Mouse (Mus musculus) left cerebral cortex, postnatal 10 days (tissue): ENCODE data around the gene Slc8b1. TPM values are rescaled to one million over a fixed set of nuclear protein-coding genes. Genes with fewer than 3 reads are reported as not detected.

Experiments used
- DNase-seq, 2 experiments: peaks; one replicate each; pipeline ENCODE4 v3.0.0; 2021 to 2022; ENCODE audit warnings: low spot score in 2 of 2, mixed read lengths in 1 of 2; ENCODE audit errors: extremely low spot score in 1 of 2
- intact Hi-C: fragments of 180-260 bp; cut with DNase I; formaldehyde crosslinking; loops from one replicate; pipeline ENCODE4 v1.15.1; 2025
- total RNA-seq, 2 experiments: library from RNA; stranded (reverse); gene quantifications; 2 replicates each; pipeline ENCODE4 v1.2.3; 2021

Slc8b1 gene
- total RNA-seq, 2 experiments from 2014 or later = 3.5 to 4.0 TPM

DNA sequence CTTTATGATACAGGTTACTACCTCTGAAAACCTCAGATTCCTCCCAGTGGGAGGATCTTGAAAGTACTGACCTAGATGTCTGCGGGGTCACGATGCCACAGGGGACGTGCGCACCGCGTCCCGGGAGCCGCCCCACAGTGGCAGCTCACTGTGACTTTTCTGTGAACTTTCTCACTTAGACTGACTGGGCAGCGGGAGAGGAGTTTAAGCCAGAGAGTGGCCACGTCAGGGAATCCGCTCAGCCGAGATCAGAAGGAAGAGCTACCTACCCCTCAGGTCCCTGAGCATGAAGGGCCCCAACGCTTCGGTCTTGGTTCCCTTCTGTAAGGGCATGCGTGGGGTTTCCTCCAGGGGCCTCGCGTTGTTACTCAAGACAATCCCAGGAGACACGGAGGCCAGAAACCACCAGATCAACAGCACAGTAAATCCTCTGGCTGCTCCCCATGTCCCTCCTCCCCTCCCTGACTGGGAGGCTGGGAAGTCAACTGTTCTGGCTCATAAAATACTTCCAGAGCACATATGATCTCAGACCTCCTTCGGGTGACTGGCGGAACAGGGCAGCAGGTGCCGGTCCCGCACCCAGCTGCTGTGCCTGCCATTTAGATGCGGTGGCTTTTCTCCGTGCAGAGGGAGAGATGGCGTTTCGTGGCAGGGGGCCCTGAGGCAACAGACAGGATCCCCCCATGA lies 68.4 kb downstream of the Slc8b1 start:
- intact Hi-C loops = no loop called here
- peak in 1 of 2 experiments; percentile 65 for DNase-seq

GRCm38 (mm10) chr5:120579898-120580626 lies 69.1 kb downstream of the Slc8b1 start:
- no peak for DNase-seq

GRCm38 (mm10) chr5:120582002-120582401 lies 71.0 kb downstream of the Slc8b1 start:
- intact Hi-C loops = no loop called here
- DNase-seq = no peak

More at GRCm38 (mm10) chr5:120579898-120580626, 69.1 kb downstream of the Slc8b1 start:
- intact Hi-C loops = no loop called here

DNA sequence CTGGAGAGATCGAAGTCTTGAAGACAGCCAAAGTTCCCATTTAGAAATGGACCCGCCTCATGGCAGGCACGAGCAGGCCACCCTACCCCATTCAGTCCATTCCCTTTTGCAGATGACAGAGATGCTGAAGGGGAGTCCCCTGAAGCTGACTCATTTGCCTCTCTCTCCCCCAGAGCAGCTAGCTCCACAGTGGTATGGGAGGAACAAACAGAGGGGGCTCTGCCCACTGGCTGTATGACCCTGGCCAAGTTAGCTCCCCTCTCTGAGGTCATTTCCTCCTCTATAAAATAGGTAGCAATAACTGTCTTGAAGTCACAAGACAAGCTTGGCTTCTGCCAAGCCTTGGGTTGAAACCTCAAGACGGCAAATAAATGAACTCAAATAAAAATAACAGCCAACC lies 72.5 kb downstream of the Slc8b1 start:
- DNase-seq = no peak
- intact Hi-C loops = no loop called here

Other genes with a start within 250 kb of the Slc8b1 start
- under 1 TPM; 0.20 to 0.32 TPM for gene Lhx5, start 79.5 kb upstream of the Slc8b1 start, total RNA-seq
- gene Sdsl, start 38.4 kb upstream of the Slc8b1 start, total RNA-seq = 1 to 10 TPM; 5.0 to 5.3 TPM
- not detected for gene Sds, start 34.6 kb upstream of the Slc8b1 start, total RNA-seq
- gene Plbd2, start 7.5 kb upstream of the Slc8b1 start, total RNA-seq = 10 to 100 TPM; 70.6 to 71.5 TPM
- 10 to 100 TPM; 39.2 to 45.2 TPM for gene Tpcn1, start 77.5 kb downstream of the Slc8b1 start, total RNA-seq
- gene Iqcd, start 77.8 kb downstream of the Slc8b1 start, total RNA-seq = under 1 TPM; 0.36 to 0.47 TPM
- gene Rita1, start 101.4 kb downstream of the Slc8b1 start, total RNA-seq = 10 to 100 TPM; 29.5 to 31.2 TPM
- 10 to 100 TPM; 47.5 to 48.8 TPM for gene Ddx54, start 101.6 kb downstream of the Slc8b1 start, total RNA-seq
- gene Cfap73, start 123.1 kb downstream of the Slc8b1 start, total RNA-seq = 1 to 10 TPM in 1 of 2 experiments, not detected in 1; 1.1 TPM
- 100 to 1,000 TPM; 107 to 122 TPM for gene Rasal1, start 137.6 kb downstream of the Slc8b1 start, total RNA-seq
- gene Dtx1, start 200.8 kb downstream of the Slc8b1 start, total RNA-seq = 10 to 100 TPM; 84.4 to 90.4 TPM
- gene Oas2, start 238.7 kb downstream of the Slc8b1 start, total RNA-seq = under 1 TPM in 1 of 2 experiments, not detected in 1; 0.28 TPM